In the genomic region with DNA sequence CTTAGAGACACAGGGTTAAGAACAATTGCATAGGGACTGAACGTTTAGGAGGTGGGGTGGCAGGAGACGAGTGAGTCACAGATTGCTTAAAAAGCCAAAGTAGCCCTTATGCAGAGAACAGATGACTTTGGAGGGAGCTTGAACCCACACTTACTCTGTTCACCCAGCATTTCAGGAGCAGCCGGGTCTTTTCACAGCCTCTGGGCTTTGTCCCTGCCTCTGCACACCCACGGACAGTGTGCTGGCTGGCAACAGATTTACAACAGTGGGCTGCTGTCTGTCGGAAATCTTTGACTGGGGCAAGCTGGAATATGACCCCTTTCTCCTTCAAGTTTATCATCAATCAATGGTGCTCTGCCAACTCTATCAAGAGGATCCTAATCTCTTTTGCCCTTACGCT, we compare ENCODE assay signal across 8 mouse cellular contexts. TPM values are rescaled to one million over a fixed set of nuclear protein-coding genes. Genes with fewer than 3 reads are reported as not detected.
DNase-seq lines count a peak whose midpoint lies in the region; ATAC-seq lines count a peak whose summit lies in the region.

No protein-coding gene starts in this region.

- H3K4me1 ChIP-seq in embryonic facial prominence, embryonic 14.5 days (ENCODE audit: control insufficient read depth, insufficient read depth, low read length): peaks cover 3% of the 10 kb centered on the region; the same call in 1 of the 2 replicates
- 0 out of 2 replicates have a peak, but pooled peaks cover 5% of the 10 kb centered on the region for H3K4me1 ChIP-seq in hindbrain, embryonic 16.5 days (ENCODE audit: control insufficient read depth, insufficient read depth, low read depth, low read length)

- DNase-seq in layer of hippocampus, adult 9-11 months: peak; percentile 37
- no peak for DNase-seq in layer of hippocampus, adult 9-10 months (ENCODE audit: low spot score)
- no peak for DNase-seq in embryonic facial prominence, embryonic 14.5 days (ENCODE audit: low spot score)
- peak; percentile 19 for DNase-seq in lung, postnatal 36 days
- no peak for DNase-seq in thymus, postnatal 0 days (ENCODE audit: low spot score)
- no peak for DNase-seq in cerebellum, adult 9-10 months
- DNase-seq in gastrocnemius, postnatal 25 days: no peak

- WGBS in embryonic facial prominence, embryonic 14.5 days: 56% methylated on average over 6 of the region's 6 CpGs
- 46% methylated on average over 6 of the region's 6 CpGs for WGBS in hindbrain, embryonic 16.5 days

- H3K9me3 ChIP-seq in embryonic facial prominence, embryonic 14.5 days (ENCODE audit: control insufficient read depth, low read length): no peaks in the 10 kb centered on the region
- no peaks in the 10 kb centered on the region for H3K9me3 ChIP-seq in hindbrain, embryonic 16.5 days (ENCODE audit: control insufficient read depth, low read length)

- peak overlapping the region; percentile 55; the same call in 1 of the 2 replicates for H3K4me2 ChIP-seq in embryonic facial prominence, embryonic 14.5 days (ENCODE audit: low read depth, low read length)
- peak overlapping the region; percentile 48 for H3K4me2 ChIP-seq in hindbrain, embryonic 16.5 days (ENCODE audit: low read length)

- H3K36me3 ChIP-seq in embryonic facial prominence, embryonic 14.5 days (ENCODE audit: control insufficient read depth, insufficient read depth, low read length): no peaks in the 10 kb centered on the region
- H3K36me3 ChIP-seq in hindbrain, embryonic 16.5 days (ENCODE audit: control insufficient read depth, insufficient read depth, low read length): no peaks in the 10 kb centered on the region

- H3K4me3 ChIP-seq in embryonic facial prominence, embryonic 14.5 days (ENCODE audit: low read depth, low read length): no peak overlapping the region
- no peak overlapping the region for H3K4me3 ChIP-seq in hindbrain, embryonic 16.5 days (ENCODE audit: low read length)

- ATAC-seq in embryonic facial prominence, embryonic 14.5 days (ENCODE audit: low read depth): no peak
- ATAC-seq in hindbrain, embryonic 16.5 days: no peak

- no peak overlapping the region for H3K27ac ChIP-seq in embryonic facial prominence, embryonic 14.5 days (replicated peaks; ENCODE audit: low read depth, low read length)
- H3K27ac ChIP-seq in hindbrain, embryonic 16.5 days (ENCODE audit: low read depth, low read length): no peak overlapping the region

- H3K27me3 ChIP-seq in embryonic facial prominence, embryonic 14.5 days (replicated peaks; ENCODE audit: control insufficient read depth, insufficient read depth, low read length): no peaks in the 10 kb centered on the region
- no peaks in the 10 kb centered on the region for H3K27me3 ChIP-seq in hindbrain, embryonic 16.5 days (replicated peaks; ENCODE audit: control insufficient read depth, insufficient read depth, low read length)

- 0 out of 2 replicates have a peak overlapping the region, but pooled peaks have one; percentile 5 for H3K9ac ChIP-seq in embryonic facial prominence, embryonic 14.5 days (ENCODE audit: low read depth, low read length)
- H3K9ac ChIP-seq in hindbrain, embryonic 16.5 days (ENCODE audit: low read depth, low read length): no peak overlapping the region; the same call in 1 of the 2 replicates

RNA-seq across cellular contexts. Expression of a gene that starts 44.1 kb away (rescaled TPM):
- polyA plus RNA-seq in embryonic facial prominence, embryonic 14.5 days (2014; fragmentation: Nextera tagmentation; extraction: Ambion mirVana): 78.2 and 81.6 TPM in 2 replicates
- polyA plus RNA-seq in hindbrain, embryonic 16.5 days (2015; fragmentation: Nextera tagmentation; extraction: Ambion mirVana): 10.2 and 13.5 TPM in 2 replicates
- 8.2 and 10.6 TPM in 2 replicates for polyA plus RNA-seq in thymus, postnatal 0 days (2015; fragmentation: Nextera tagmentation; extraction: Ambion mirVana)
- 10 to 100 TPM; 39.1 to 49.3 TPM for total RNA-seq in gastrocnemius, postnatal 25 days (2021)

Comparison
In these comparisons a context has a peak if more than half of its experiments do, and no peak if none do; other contexts are left out.
1. DNase-seq: peak in layer of hippocampus, adult 9-11 months (single experiment) and lung, postnatal 36 days (single experiment); none in layer of hippocampus, adult 9-10 months (single experiment), embryonic facial prominence, embryonic 14.5 days (single experiment), thymus, postnatal 0 days (single experiment), cerebellum, adult 9-10 months (single experiment) and gastrocnemius, postnatal 25 days (single experiment).